ENCODE assay signal across 8 mouse cellular contexts in the genomic region with DNA sequence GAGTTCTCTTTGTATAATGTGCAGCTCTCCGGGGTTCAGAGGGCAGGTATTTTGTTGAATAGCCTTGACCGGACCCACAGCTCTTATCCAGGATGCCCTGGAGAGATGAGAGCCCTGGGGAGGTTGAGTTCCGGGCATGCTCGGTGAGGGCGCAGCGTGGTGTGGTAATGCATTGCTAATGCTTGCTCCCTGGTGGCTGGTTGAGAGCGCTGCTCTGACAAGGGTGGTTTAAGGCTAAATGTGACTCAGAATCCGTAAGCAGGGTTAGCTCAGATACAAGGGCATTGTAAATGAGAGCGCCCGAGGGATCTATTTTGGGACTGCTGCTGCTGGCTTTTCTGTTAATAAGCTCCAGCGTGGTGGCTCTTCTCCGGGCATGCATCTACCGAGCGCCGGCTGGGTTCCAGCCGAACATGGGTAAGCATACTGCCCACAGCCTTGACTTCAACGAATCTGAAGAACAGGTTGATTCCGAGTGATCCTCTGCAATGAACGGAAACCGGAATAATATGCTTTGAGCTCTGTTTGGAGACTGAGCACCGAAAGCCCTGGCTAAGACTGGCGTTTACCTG. TPM values are rescaled to one million over a fixed set of nuclear protein-coding genes. Genes with fewer than 3 reads are reported as not detected.
DNase-seq lines count a peak whose midpoint lies in the region; ATAC-seq and TF ChIP-seq lines count a peak whose summit lies in the region.

No protein-coding gene starts in this region.

- no peaks in the 10 kb centered on the region for H3K27me3 ChIP-seq in forebrain, embryonic 13.5 days
- H3K27me3 ChIP-seq in hindbrain, embryonic 12.5 days = no peaks in the 10 kb centered on the region

- ATAC-seq in forebrain, embryonic 13.5 days = no peak
- ATAC-seq in hindbrain, embryonic 12.5 days (ENCODE audit: low FRiP score) = peak; percentile 61
- no peak for ATAC-seq in erythroid progenitor cell, adult 5-6 weeks (replicated peaks; ENCODE audit: low FRiP score, poor library complexity, severe bottlenecking)
- ATAC-seq in megakaryocyte progenitor cell, adult 5-6 weeks (replicated peaks; ENCODE audit: poor library complexity) = no peak

- peak overlapping the region; percentile 42 for H3K4me2 ChIP-seq in forebrain, embryonic 13.5 days
- peak overlapping the region; percentile 37 for H3K4me2 ChIP-seq in hindbrain, embryonic 12.5 days (replicated peaks)

- H3K9me3 ChIP-seq in ES-E14 (ENCODE audit: control insufficient read depth, insufficient read depth, low read depth, low read length) = no peaks in the 10 kb centered on the region
- H3K9me3 ChIP-seq in forebrain, embryonic 13.5 days (replicated peaks) = peaks cover 13% of the 10 kb centered on the region; the same call in 1 of the 2 replicates
- peaks cover 20% of the 10 kb centered on the region for H3K9me3 ChIP-seq in hindbrain, embryonic 12.5 days (replicated peaks)

- H3K27ac ChIP-seq in ES-E14 (ENCODE audit: insufficient read depth, low read depth, low read length, poor library complexity, severe bottlenecking) = no peak overlapping the region
- H3K27ac ChIP-seq in forebrain, embryonic 13.5 days = no peak overlapping the region
- H3K27ac ChIP-seq in hindbrain, embryonic 12.5 days = peak overlapping the region; percentile 40; the same call in 1 of the 2 replicates
- H3K27ac ChIP-seq in left cerebral cortex, adult 2 months = peak overlapping the region; percentile 48; the same call in 1 of the 2 replicates

- DNase-seq in ES-E14 (ENCODE audit: low read depth, low spot score) = no peak
- peak; percentile 71 to 74 for DNase-seq in adrenal gland, postnatal 36 days
- peak; percentile 39 to 46 for DNase-seq in left cerebral cortex, adult 2 months (ENCODE audit: extremely low spot score in 1 of 2, low spot score in 2 of 2)
- peak; percentile 64 for DNase-seq in retina, postnatal 1 day

- intact Hi-C loops in left cerebral cortex, adult 2 months (cut with DNase I) = no loop called here

- in situ Hi-C loops in ES-E14 (cut with MboI; ENCODE audit: low sequenced_read_pairs in 2 of 2, unreplicated experiment in 2 of 2) = no loop called here

- H3K4me1 ChIP-seq in ES-E14 (ENCODE audit: control insufficient read depth in 2 of 2, insufficient read depth in 2 of 2, low read length in 2 of 2, poor library complexity in 1 of 2) = peaks cover 5 to 18% of the 10 kb centered on the region in 2 experiments; a peak in 3 of 4 replicates
- H3K4me1 ChIP-seq in forebrain, embryonic 13.5 days = no peaks in the 10 kb centered on the region
- H3K4me1 ChIP-seq in hindbrain, embryonic 12.5 days = peaks cover 8% of the 10 kb centered on the region

- H3K36me3 ChIP-seq in ES-E14 (ENCODE audit: control insufficient read depth, insufficient read depth, low read length, poor library complexity, severe bottlenecking) = no peaks in the 10 kb centered on the region
- H3K36me3 ChIP-seq in forebrain, embryonic 13.5 days (ENCODE audit: poor library complexity, severe bottlenecking) = no peaks in the 10 kb centered on the region
- peaks cover 4% of the 10 kb centered on the region; the same call in 1 of the 2 replicates for H3K36me3 ChIP-seq in hindbrain, embryonic 12.5 days

- WGBS in forebrain, embryonic 13.5 days = 30% methylated on average over 22 of the region's 22 CpGs
- 32% methylated on average over 22 of the region's 22 CpGs for WGBS in hindbrain, embryonic 12.5 days

- peak overlapping the region; percentile 4 to 12; a peak in 2 of 4 replicates for H3K4me3 ChIP-seq in ES-E14 (ENCODE audit: insufficient read depth in 1 of 2, low read depth in 1 of 2, low read length in 2 of 2, poor library complexity in 1 of 2, severe bottlenecking in 1 of 2)
- H3K4me3 ChIP-seq in forebrain, embryonic 13.5 days = no peak overlapping the region
- peak overlapping the region; percentile 11; the same call in 1 of the 2 replicates for H3K4me3 ChIP-seq in hindbrain, embryonic 12.5 days
- peak overlapping the region; percentile 34 for H3K4me3 ChIP-seq in left cerebral cortex, adult 2 months

- TF ChIP-seq CTCF in left cerebral cortex, adult 2 months (IDR thresholded peaks at IDR 0.05) = peak; percentile 45

- H3K9ac ChIP-seq in ES-E14 (ENCODE audit: insufficient read depth, low read depth, low read length, poor library complexity, severe bottlenecking) = peak overlapping the region; percentile 21; the same call in 1 of the 2 replicates
- 0 out of 2 replicates have a peak overlapping the region, but pooled peaks have one; percentile 14 for H3K9ac ChIP-seq in forebrain, embryonic 13.5 days
- no peak overlapping the region for H3K9ac ChIP-seq in hindbrain, embryonic 12.5 days

TF ChIP-seq in ES-E14, 5 proteins besides CTCF, POLR2A, EP300 and RAD21:
- TF ChIP-seq MAFK (IDR thresholded peaks at IDR 0.05; ENCODE audit: insufficient read depth, low read depth, low read length) (no peak), ZC3H11A (IDR thresholded peaks at IDR 0.05; ENCODE audit: borderline replicate concordance, low read depth, low read length) (no peak), ZNF384 (IDR thresholded peaks at IDR 0.05; ENCODE audit: low read depth, low read length) (no peak), HCFC1 (IDR thresholded peaks at IDR 0.05; ENCODE audit: borderline replicate concordance, insufficient read depth, low read length) (no peak), CHD2 (IDR thresholded peaks at IDR 0.05; ENCODE audit: low read depth, low read length) (no peak)

RNA-seq across cellular contexts. Expression of a gene that starts 14.8 kb away (rescaled TPM):
- 20.7 and 23.0 TPM in 2 replicates for total RNA-seq in ES-E14 (2012; rRNA removed)
- total RNA-seq in adrenal gland, postnatal 36 days (2021) = 10 to 100 TPM; 15.1 to 15.8 TPM
- polyA plus RNA-seq in forebrain, embryonic 13.5 days (2015; fragmentation: Nextera tagmentation; extraction: Ambion mirVana) = 5.2 and 7.5 TPM in 2 replicates
- 5.9 and 7.1 TPM in 2 replicates for polyA plus RNA-seq in hindbrain, embryonic 12.5 days (2016; fragmentation: Nextera tagmentation; extraction: Ambion mirVana)
- 10 to 100 TPM; 10.0 to 12.2 TPM for total RNA-seq in left cerebral cortex, adult 2 months (2021)
- 132 and 171 TPM in 2 replicates for total RNA-seq in erythroid progenitor cell, adult 5-6 weeks (2015; ENCODE audit: low replicate concordance)
- total RNA-seq in erythroid progenitor cell, adult 5-6 weeks (2017; ENCODE audit: low replicate concordance) = 55.7 and 78.7 TPM in 2 replicates
- 426 and 442 TPM in 2 replicates for total RNA-seq in megakaryocyte progenitor cell, adult 5-6 weeks (2015)
- 320 and 453 TPM in 2 replicates for total RNA-seq in megakaryocyte progenitor cell, adult 5-6 weeks (2017)

Comparison
In these comparisons a context has a peak if more than half of its experiments do, and no peak if none do; other contexts are left out.
1. H3K27ac ChIP-seq: peak in hindbrain, embryonic 12.5 days (single experiment) and left cerebral cortex, adult 2 months (single experiment); none in ES-E14 (single experiment) and forebrain, embryonic 13.5 days (single experiment).